Mouse (Mus musculus) neural tube, embryonic 12.5 days (tissue): Measurements from ENCODE around the gene Ccl21b. TPM values are rescaled to one million over a fixed set of nuclear protein-coding genes. Genes with fewer than 3 reads are reported as not detected.
"Not testable (repeated sequence)": the region's sequence is repeated elsewhere in the genome, so short reads cannot be mapped to it uniquely, and the experiment has no call there.

Source experiments
- ATAC-seq: fragments of 200-750 bp; cut with Nextera tagmentation; 2 replicates; pipeline ENCODE4 v1.8.0; 2017; ENCODE audit warnings: low read depth, mild to moderate bottlenecking, moderate TSS enrichment, moderate library complexity; ENCODE audit not compliant: low FRiP score
- H3K27ac ChIP-seq: fragments of 300-500 bp; sonication (generic); 2 replicates; pipeline ENCODE4 v1.5.1; 2016
- H3K27me3 ChIP-seq: fragments of 300-500 bp; sonication (generic); replicated peaks from 2 replicates; pipeline ENCODE4 v1.6.1; 2016; ENCODE audit warnings: mild to moderate bottlenecking
- H3K36me3 ChIP-seq: fragments of 300-500 bp; sonication (generic); 2 replicates; pipeline ENCODE4 v1.6.1; 2016; ENCODE audit warnings: mild to moderate bottlenecking
- H3K4me1 ChIP-seq: fragments of 300-500 bp; sonication (generic); 2 replicates; pipeline ENCODE4 v1.6.1; 2016
- H3K4me2 ChIP-seq: fragments of 300-500 bp; sonication (generic); replicated peaks from 2 replicates; pipeline ENCODE4 v1.6.1; 2016; ENCODE audit warnings: mild to moderate bottlenecking
- H3K4me3 ChIP-seq: fragments of 300-500 bp; sonication (generic); 2 replicates; pipeline ENCODE4 v1.5.1; 2016
- H3K9ac ChIP-seq: fragments of 300-500 bp; sonication (generic); 2 replicates; pipeline ENCODE4 v1.6.1; 2016; ENCODE audit warnings: mild to moderate bottlenecking
- H3K9me3 ChIP-seq: fragments of 300-500 bp; sonication (generic); 2 replicates; pipeline ENCODE4 v1.6.1; 2016; ENCODE audit warnings: mild to moderate bottlenecking
- WGBS: fragments of 180-500 bp; shearing (Covaris S2); methylation state at CpG from one replicate; pipeline ENCODE4 v1.1.7; 2016; 5-methylcytosine and 5-hydroxymethylcytosine counted together
- polyA plus RNA-seq: library from polyadenylated mRNA; unstranded; fragments of >200 nt; fragmentation: Nextera tagmentation; extraction: Ambion mirVana; gene quantifications from 2 replicates; pipeline ENCODE4 v1.2.1, GENCODE M21; 2016

Ccl21b gene
- polyA plus RNA-seq = not detected in 2 replicates

DNA sequence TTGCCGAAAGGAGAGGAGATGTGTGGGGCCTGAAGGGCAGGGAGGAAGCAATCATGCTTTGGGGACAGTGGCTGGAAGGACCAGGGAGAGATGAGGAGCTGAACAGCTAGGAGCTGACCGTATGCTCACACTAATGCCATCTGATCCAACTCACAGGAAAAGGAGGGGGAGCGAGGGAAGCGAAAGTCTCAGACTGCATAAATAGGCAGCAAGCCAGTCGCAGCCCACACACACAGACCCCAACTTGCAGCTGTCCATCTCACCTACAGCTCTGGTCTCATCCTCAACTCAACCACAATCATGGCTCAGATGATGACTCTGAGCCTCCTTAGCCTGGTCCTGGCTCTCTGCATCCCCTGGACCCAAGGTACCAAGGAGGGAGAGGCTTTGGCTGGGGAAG is at the start of gene Ccl21b:
Gene Ccl21b (plus strand): TSS at position 301 of the 400 bp plus-strand sequence.
- not testable (repeated sequence) for ATAC-seq, H3K27me3 ChIP-seq

DNA sequence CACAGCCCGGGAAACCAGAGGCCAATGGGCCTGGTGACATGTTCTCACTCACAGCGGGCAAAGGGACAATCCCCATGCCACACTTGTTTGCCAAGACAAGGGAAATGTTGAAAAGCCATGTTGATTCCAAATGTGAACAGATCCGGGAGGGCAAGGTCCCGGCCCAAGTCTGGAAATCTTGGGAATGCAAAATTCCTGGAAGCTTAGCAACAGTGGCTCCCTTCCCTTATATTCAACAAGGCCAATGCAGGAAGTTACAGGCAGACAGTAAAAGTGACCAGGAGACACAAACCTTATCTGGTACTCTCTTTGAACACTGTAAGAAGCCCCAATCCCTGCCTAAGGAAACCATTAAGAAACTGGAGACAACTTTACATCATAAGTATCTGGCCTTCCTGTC is 15.2 kb upstream of the Ccl21b start, which contains the start of gene Gm10600:
Gene Gm10600 (plus strand): TSS at position 301 of the 400 bp plus-strand sequence.
- not testable (repeated sequence) for H3K4me3 ChIP-seq, ATAC-seq, H3K4me1 ChIP-seq, H3K27me3 ChIP-seq, H3K9me3 ChIP-seq, H3K36me3 ChIP-seq, H3K9ac ChIP-seq, H3K4me2 ChIP-seq, H3K27ac ChIP-seq
- no CpG with 5 or more reads among the region's 4 CpGs for WGBS

More for the DNA sequence above, at the start of gene Ccl21b:
- no CpG with 5 or more reads among the region's 5 CpGs for WGBS
- H3K4me3 ChIP-seq, H3K4me2 ChIP-seq, H3K4me1 ChIP-seq, H3K27ac ChIP-seq, H3K9ac ChIP-seq, H3K36me3 ChIP-seq, H3K9me3 ChIP-seq: not testable (repeated sequence)

DNA sequence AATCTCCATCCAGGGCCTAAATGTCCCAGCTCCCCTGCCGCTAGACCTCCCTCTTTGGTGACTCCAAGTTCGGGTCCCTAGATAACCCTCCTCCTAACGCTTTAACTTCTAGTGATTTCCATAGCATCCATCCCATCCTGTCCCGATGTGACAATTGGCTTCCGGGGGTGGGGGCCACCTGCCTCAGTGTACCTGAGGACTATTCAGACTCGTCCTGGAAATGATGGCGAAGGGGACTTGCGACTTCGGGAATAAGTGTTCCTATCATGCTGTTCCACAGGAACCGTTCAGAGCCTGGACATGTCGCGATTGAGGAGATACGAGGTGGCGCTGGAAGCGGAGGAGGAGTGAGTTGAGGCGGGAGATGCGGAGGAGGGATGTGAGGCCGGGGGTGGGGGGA is 38.4 kb downstream of the Ccl21b start, which contains the start of gene Gm21953:
Gene Gm21953 (plus strand): TSS at position 301 of the 400 bp plus-strand sequence.
- H3K9me3 ChIP-seq, H3K4me3 ChIP-seq, H3K27ac ChIP-seq, H3K36me3 ChIP-seq, H3K4me1 ChIP-seq, H3K4me2 ChIP-seq, H3K27me3 ChIP-seq, ATAC-seq, H3K9ac ChIP-seq: not testable (repeated sequence)
- no CpG with 5 or more reads among the region's 18 CpGs for WGBS

Other genes starting within 250 kb of the Ccl21b start
- gene Gm21093, start 221.0 kb upstream of the Ccl21b start, polyA plus RNA-seq = 0.18 TPM in 1 of 2 replicates, not detected in the other
- not detected in 2 replicates for gene Gm3893, start 164.6 kb upstream of the Ccl21b start, polyA plus RNA-seq
- gene Gm13304, start 140.9 kb upstream of the Ccl21b start, polyA plus RNA-seq = not detected in 2 replicates
- gene Gm13306, start 102.3 kb upstream of the Ccl21b start, polyA plus RNA-seq = not detected in 2 replicates
- 0.23 TPM in 1 of 2 replicates, not detected in the other for gene Gm13305, start 87.2 kb upstream of the Ccl21b start, polyA plus RNA-seq
- gene Gm10600, start 15.1 kb upstream of the Ccl21b start, polyA plus RNA-seq = not detected in 2 replicates
- gene Gm21953, start 38.5 kb downstream of the Ccl21b start, polyA plus RNA-seq = not detected in 2 replicates
- 0.20 TPM in 1 of 2 replicates, not detected in the other for gene Fam205a3, start 62.6 kb downstream of the Ccl21b start, polyA plus RNA-seq
- gene Gm21586, start 183.6 kb downstream of the Ccl21b start, polyA plus RNA-seq = not detected in 2 replicates
- not detected in 2 replicates for gene Gm2163, start 211.0 kb downstream of the Ccl21b start, polyA plus RNA-seq